Mouse (Mus musculus): ENCODE measurements around the gene Taf15.

GRCm38 (mm10) chr11:83551668-83552067, 78.8 kb downstream of the Taf15 start:
- TF ChIP-seq POLR2A (IDR thresholded peaks at IDR 0.05; ENCODE audit: extremely low read depth, insufficient read depth, low read length) (no peak), CTCF (IDR thresholded peaks at IDR 0.05; ENCODE audit: low read depth, low read length) (no peak)
